Mouse (Mus musculus) heart, postnatal 0 days (tissue): Measurements from ENCODE around the gene Mapk9. TPM values are rescaled to one million over a fixed set of nuclear protein-coding genes. Genes with fewer than 3 reads are reported as not detected.

Source experiments
- ATAC-seq: fragments of 200-750 bp; cut with Nextera tagmentation; 2 replicates; pipeline ENCODE4 v1.8.0; 2017; ENCODE audit warnings: low read depth, moderate number of reproducible peaks, moderate library complexity; ENCODE audit not compliant: insufficient read depth
- DNase-seq: peaks from one replicate; pipeline ENCODE4 v3.0.0-alpha.2; 2016; ENCODE audit warnings: low spot score
- H3K27ac ChIP-seq: fragments of 300-500 bp; sonication (generic); 2 replicates; pipeline ENCODE4 v1.5.1; 2014; ENCODE audit warnings: low read depth, mild to moderate bottlenecking
- H3K27me3 ChIP-seq: fragments of 300-500 bp; sonication (generic); 2 replicates; pipeline ENCODE4 v1.6.1; 2014; ENCODE audit warnings: low read length, mixed read lengths; ENCODE audit not compliant: control insufficient read depth, insufficient read depth
- H3K36me3 ChIP-seq: fragments of 300-500 bp; sonication (generic); replicated peaks from 2 replicates; pipeline ENCODE4 v1.6.1; 2014; ENCODE audit warnings: low read length, mixed read lengths; ENCODE audit not compliant: control insufficient read depth, insufficient read depth
- H3K4me1 ChIP-seq: fragments of 300-500 bp; sonication (generic); 2 replicates; pipeline ENCODE4 v1.6.1; 2014; ENCODE audit warnings: antibody characterized with exemption; ENCODE audit not compliant: control insufficient read depth, insufficient read depth
- H3K4me2 ChIP-seq: fragments of 300-500 bp; sonication (generic); 2 replicates; pipeline ENCODE4 v1.6.1; 2014; ENCODE audit warnings: low read depth, mild to moderate bottlenecking, low read length, moderate library complexity
- H3K4me3 ChIP-seq: fragments of 300-500 bp; sonication (generic); 2 replicates; pipeline ENCODE4 v1.5.1; 2014; ENCODE audit warnings: low read depth, low read length
- H3K9ac ChIP-seq: fragments of 300-500 bp; sonication (generic); replicated peaks from 2 replicates; pipeline ENCODE4 v1.6.1; 2014; ENCODE audit warnings: low read depth, low read length, mixed read lengths
- H3K9me3 ChIP-seq: fragments of 300-500 bp; sonication (generic); replicated peaks from 2 replicates; pipeline ENCODE4 v1.6.1; 2016; ENCODE audit warnings: low read length; ENCODE audit not compliant: control insufficient read depth
- CTCF ChIP-seq: IDR thresholded peaks from 2 replicates; pipeline ENCODE4 v1.5.1; 2016; ENCODE audit warnings: antibody characterized with exemption, control low read depth, low read depth
- EP300 ChIP-seq: IDR thresholded peaks from 2 replicates; pipeline ENCODE4 v1.6.1; 2016; ENCODE audit warnings: antibody characterized with exemption, low read depth
- WGBS: fragments of 180-500 bp; shearing (Covaris S2); extraction: QIAGEN DNeasy Blood & Tissue Kit; methylation state at CpG from one replicate; pipeline ENCODE4 v1.1.7; 2014; 5-methylcytosine and 5-hydroxymethylcytosine counted together
- polyA plus RNA-seq: library from polyadenylated mRNA; unstranded; fragments of >200 nt; fragmentation: Nextera tagmentation; extraction: Ambion mirVana; gene quantifications from 2 replicates; pipeline ENCODE4 v1.2.1, GENCODE M21; 2015
- total RNA-seq: library from RNA; depleted of rRNA; stranded (reverse); fragments of >200 nt; gene quantifications from 2 replicates; pipeline ENCODE4 v1.2.3, GENCODE M21; 2014; ENCODE audit warnings: low replicate concordance

Gene Mapk9
- total and polyA plus RNA-seq, 2 experiments from 2014 or later, result 25.4 to 37.2 TPM

GRCm38 (mm10) chr11:49840666-49841065 is 5.9 kb upstream of the Mapk9 start:
- no peak overlapping the region for H3K4me3 ChIP-seq
- H3K4me2 ChIP-seq, result no peak overlapping the region
- H3K9me3 ChIP-seq, result no peaks in the 10 kb centered on the region
- no peak for DNase-seq
- H3K36me3 ChIP-seq, result no peaks in the 10 kb centered on the region
- no peak overlapping the region for H3K27ac ChIP-seq
- no peak for ATAC-seq
- WGBS, result 23% methylated on average over 1 of the region's 1 CpGs
- TF ChIP-seq CTCF, result no peak
- no peak for TF ChIP-seq EP300
- H3K9ac ChIP-seq, result no peak overlapping the region
- H3K27me3 ChIP-seq, result no peaks in the 10 kb centered on the region
- H3K4me1 ChIP-seq, result peaks cover 8% of the 10 kb centered on the region; the same call in 1 of the 2 replicates

GRCm38 (mm10) chr11:49841886-49842285 is 4.7 kb upstream of the Mapk9 start:
- Histone ChIP-seq H3K9me3 (no peaks in the 10 kb centered on the region), H3K27me3 (no peaks in the 10 kb centered on the region), H3K9ac (no peak overlapping the region), H3K27ac (no peak overlapping the region), H3K4me1 (peaks cover 14% of the 10 kb centered on the region; the same call in 1 of the 2 replicates), H3K36me3 (no peaks in the 10 kb centered on the region), H3K4me3 (no peak overlapping the region), H3K4me2 (no peak overlapping the region)
- ATAC-seq (no peak), DNase-seq (no peak)
- WGBS, result 90% methylated on average over 1 of the region's 1 CpGs
- TF ChIP-seq EP300, result no peak
- TF ChIP-seq CTCF, result no peak

GRCm38 (mm10) chr11:49842718-49843117 is 3.8 kb upstream of the Mapk9 start:
- WGBS, result 41% methylated on average over 3 of the region's 3 CpGs
- Histone ChIP-seq H3K27me3 (no peaks in the 10 kb centered on the region), H3K27ac (no peak overlapping the region), H3K9me3 (no peaks in the 10 kb centered on the region), H3K4me3 (no peak overlapping the region), H3K9ac (no peak overlapping the region), H3K4me2 (no peak overlapping the region), H3K36me3 (no peaks in the 10 kb centered on the region), H3K4me1 (peaks cover 14% of the 10 kb centered on the region; the same call in 1 of the 2 replicates)
- ATAC-seq, result no peak
- TF ChIP-seq EP300 (no peak), CTCF (no peak)
- DNase-seq, result no peak

- 87% methylated on average over 10 of the region's 10 CpGs for WGBS
- no peaks in the 10 kb centered on the region for H3K9me3 ChIP-seq
- no peak overlapping the region for H3K4me3 ChIP-seq
- H3K4me1 ChIP-seq, result peaks cover 24% of the 10 kb centered on the region
- no peaks in the 10 kb centered on the region for H3K27me3 ChIP-seq
- no peaks in the 10 kb centered on the region for H3K36me3 ChIP-seq
- TF ChIP-seq EP300 (no peak), CTCF (no peak)
- no peak overlapping the region for H3K4me2 ChIP-seq
- DNase-seq (no peak), ATAC-seq (no peak)
- no peak overlapping the region for H3K9ac ChIP-seq
- no peak overlapping the region for H3K27ac ChIP-seq
Measured at GRCm38 (mm10) chr11:49844311-49844710, 2.2 kb upstream of the Mapk9 start.

GRCm38 (mm10) chr11:49844969-49845368 is 1.6 kb upstream of the Mapk9 start:
- no peak overlapping the region for H3K9ac ChIP-seq
- peaks cover 24% of the 10 kb centered on the region for H3K4me1 ChIP-seq
- no peak for TF ChIP-seq EP300
- peak; percentile 77 for TF ChIP-seq CTCF
- 25% methylated on average over 3 of the region's 3 CpGs for WGBS
- H3K4me2 ChIP-seq, result no peak overlapping the region
- H3K36me3 ChIP-seq, result 0 out of 2 replicates have a peak, but pooled peaks cover 4% of the 10 kb centered on the region
- H3K9me3 ChIP-seq, result no peaks in the 10 kb centered on the region
- no peak overlapping the region for H3K4me3 ChIP-seq
- H3K27me3 ChIP-seq, result no peaks in the 10 kb centered on the region
- ATAC-seq (no peak), DNase-seq (peak; percentile 62)
- H3K27ac ChIP-seq, result no peak overlapping the region

- Histone ChIP-seq H3K27me3 (no peaks in the 10 kb centered on the region), H3K9me3 (no peaks in the 10 kb centered on the region), H3K9ac (peak overlapping the region; percentile 35), H3K36me3 (0 out of 2 replicates have a peak, but pooled peaks cover 4% of the 10 kb centered on the region), H3K27ac (peak overlapping the region; percentile 53), H3K4me2 (peak overlapping the region; percentile 71), H3K4me3 (peak overlapping the region; percentile 81), H3K4me1 (peaks cover 21% of the 10 kb centered on the region)
- no peak for TF ChIP-seq EP300
- no peak for TF ChIP-seq CTCF
- WGBS, result 28% methylated on average over 11 of the region's 11 CpGs
- DNase-seq, result no peak
- ATAC-seq, result peak; percentile 0; the same call in 1 of the 2 replicates
Measured at GRCm38 (mm10) chr11:49845958-49846357, 593 bp upstream of the Mapk9 start.
